In the genomic region with DNA sequence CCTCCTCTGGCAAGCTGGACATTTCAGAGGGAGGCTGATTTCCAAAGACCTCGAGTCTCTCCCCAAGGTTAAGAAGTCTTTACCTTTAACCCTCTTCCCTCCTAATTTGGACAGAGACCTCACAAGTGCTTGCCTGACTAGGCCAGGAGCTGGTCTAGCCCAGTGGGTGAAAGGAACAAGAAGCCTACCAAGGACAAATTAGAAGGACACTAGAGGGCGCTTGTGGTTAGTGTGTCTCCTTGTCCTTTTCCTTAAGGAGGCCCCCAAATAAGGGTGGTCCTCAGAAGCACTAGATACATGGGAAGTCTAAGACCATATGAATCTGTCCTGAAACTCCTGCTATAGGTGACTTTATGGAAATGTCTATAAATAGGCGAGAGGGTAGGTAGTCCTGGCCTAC, we compare ENCODE assay signal across 9 mouse cellular contexts. TPM values are rescaled to one million over a fixed set of nuclear protein-coding genes. Genes with fewer than 3 reads are reported as not detected.
DNase-seq lines count a peak whose midpoint lies in the region; ATAC-seq lines count a peak whose summit lies in the region.
"Had no signal": no experiment of that assay in that cellular context is flagged by ENCODE, and none has a peak within 500 bp of the region (broad histone marks: within the 10 kb centered on the region; RNA-seq: fewer than 3 reads in every experiment).

No protein-coding gene starts in this region.

- DNase-seq in B cell, adult 2 months: peak; percentile 21 to 26
- DNase-seq in MN1 (ENCODE audit: low spot score): peak; percentile 79
- DNase-seq in heart, postnatal 4 days: peak; percentile 42
- DNase-seq in retina, postnatal 1 day: peak; percentile 77
- no peak for DNase-seq in gastrocnemius, postnatal 25 days
- DNase-seq in midbrain, embryonic 10.5 days (ENCODE audit: low spot score): no peak

- no peaks in the 10 kb centered on the region for H3K4me1 ChIP-seq in intestine, embryonic 16.5 days (ENCODE audit: control insufficient read depth, insufficient read depth, low read length)
- H3K4me1 ChIP-seq in intestine, embryonic 15.5 days (replicated peaks): peaks cover 3% of the 10 kb centered on the region
- H3K4me1 ChIP-seq in midbrain, embryonic 10.5 days: peaks cover 4% of the 10 kb centered on the region

- peaks cover 17% of the 10 kb centered on the region for H3K36me3 ChIP-seq in intestine, embryonic 16.5 days (ENCODE audit: control insufficient read depth, insufficient read depth, low read length)
- H3K36me3 ChIP-seq in intestine, embryonic 15.5 days: peaks cover 50% of the 10 kb centered on the region
- H3K36me3 ChIP-seq in midbrain, embryonic 10.5 days: peaks cover 86% of the 10 kb centered on the region

- no peak overlapping the region for H3K27ac ChIP-seq in intestine, embryonic 16.5 days (ENCODE audit: low read length)
- no peak overlapping the region for H3K27ac ChIP-seq in intestine, embryonic 15.5 days
- no peak overlapping the region for H3K27ac ChIP-seq in midbrain, embryonic 10.5 days (replicated peaks)
- H3K27ac ChIP-seq: embryonic facial prominence, embryonic 15.5 days had no signal

- ATAC-seq in intestine, embryonic 16.5 days: 0 out of 2 replicates have a peak, but pooled peaks have one; percentile 21
- ATAC-seq in intestine, embryonic 15.5 days: no peak

- H3K27me3 ChIP-seq in intestine, embryonic 16.5 days (replicated peaks; ENCODE audit: control insufficient read depth, insufficient read depth, low read length): no peaks in the 10 kb centered on the region
- no peaks in the 10 kb centered on the region for H3K27me3 ChIP-seq in intestine, embryonic 15.5 days (replicated peaks)
- H3K27me3 ChIP-seq in midbrain, embryonic 10.5 days (ENCODE audit: low read depth, poor library complexity, severe bottlenecking): no peaks in the 10 kb centered on the region
- H3K27me3 ChIP-seq: embryonic facial prominence, embryonic 15.5 days had no signal

- H3K9me3 ChIP-seq in intestine, embryonic 16.5 days (ENCODE audit: control insufficient read depth, low read length): no peaks in the 10 kb centered on the region
- H3K9me3 ChIP-seq in intestine, embryonic 15.5 days: no peaks in the 10 kb centered on the region
- H3K9me3 ChIP-seq in midbrain, embryonic 10.5 days (replicated peaks): no peaks in the 10 kb centered on the region
- H3K9me3 ChIP-seq: embryonic facial prominence, embryonic 15.5 days had no signal

- WGBS in intestine, embryonic 16.5 days: 49% methylated on average over 3 of the region's 3 CpGs
- 55% methylated on average over 3 of the region's 3 CpGs for WGBS in intestine, embryonic 15.5 days
- WGBS in midbrain, embryonic 10.5 days: 54% methylated on average over 3 of the region's 3 CpGs

- no peak overlapping the region for H3K4me3 ChIP-seq in intestine, embryonic 16.5 days (ENCODE audit: low read length)
- H3K4me3 ChIP-seq in intestine, embryonic 15.5 days (replicated peaks): no peak overlapping the region
- no peak overlapping the region for H3K4me3 ChIP-seq in midbrain, embryonic 10.5 days
- H3K4me3 ChIP-seq: embryonic facial prominence, embryonic 15.5 days had no signal

- H3K4me2 ChIP-seq in intestine, embryonic 16.5 days (ENCODE audit: low read depth, low read length): no peak overlapping the region
- no peak overlapping the region for H3K4me2 ChIP-seq in intestine, embryonic 15.5 days (replicated peaks)
- H3K4me2 ChIP-seq: embryonic facial prominence, embryonic 15.5 days had no signal

- H3K9ac ChIP-seq in intestine, embryonic 16.5 days (ENCODE audit: low read depth, low read length): no peak overlapping the region
- no peak overlapping the region for H3K9ac ChIP-seq in intestine, embryonic 15.5 days
- H3K9ac ChIP-seq: embryonic facial prominence, embryonic 15.5 days had no signal

RNA-seq across cellular contexts. Expression of gene Coq10a, which starts 6.2 kb away (rescaled TPM):
- 2.5 and 3.3 TPM in 2 replicates for polyA plus RNA-seq in intestine, embryonic 16.5 days (2015; fragmentation: Nextera tagmentation; extraction: Ambion mirVana)
- polyA plus RNA-seq in intestine, embryonic 15.5 days (2015; fragmentation: Nextera tagmentation; extraction: Ambion mirVana): 13.7 TPM in 2 replicates
- total RNA-seq in heart, postnatal 4 days (2021): 10 to 100 TPM; 82.0 to 85.7 TPM
- total RNA-seq in gastrocnemius, postnatal 25 days (2021): 100 to 1,000 TPM; 443 to 454 TPM
- polyA plus RNA-seq in midbrain, embryonic 10.5 days (2016; fragmentation: Nextera tagmentation; extraction: Ambion mirVana): 13.2 and 18.8 TPM in 2 replicates

RNA-seq across cellular contexts. Expression of gene Ankrd52, which starts 14.3 kb away (rescaled TPM):
- polyA plus RNA-seq in intestine, embryonic 16.5 days (2015; fragmentation: Nextera tagmentation; extraction: Ambion mirVana): 6.7 and 7.2 TPM in 2 replicates
- 10.0 and 11.5 TPM in 2 replicates for polyA plus RNA-seq in intestine, embryonic 15.5 days (2015; fragmentation: Nextera tagmentation; extraction: Ambion mirVana)
- 10 to 100 TPM; 44.4 to 44.9 TPM for total RNA-seq in heart, postnatal 4 days (2021)
- total RNA-seq in gastrocnemius, postnatal 25 days (2021): 10 to 100 TPM; 61.5 to 70.1 TPM
- 9.0 and 9.2 TPM in 2 replicates for polyA plus RNA-seq in midbrain, embryonic 10.5 days (2016; fragmentation: Nextera tagmentation; extraction: Ambion mirVana)

RNA-seq across cellular contexts. Expression of gene Cs, which starts 25.0 kb away (rescaled TPM):
- polyA plus RNA-seq in intestine, embryonic 16.5 days (2015; fragmentation: Nextera tagmentation; extraction: Ambion mirVana): 334 and 347 TPM in 2 replicates
- 269 and 282 TPM in 2 replicates for polyA plus RNA-seq in intestine, embryonic 15.5 days (2015; fragmentation: Nextera tagmentation; extraction: Ambion mirVana)
- 100 to 1,000 TPM; 819 to 825 TPM for total RNA-seq in heart, postnatal 4 days (2021)
- total RNA-seq in gastrocnemius, postnatal 25 days (2021): 100 to 1,000 TPM; 589 to 611 TPM
- polyA plus RNA-seq in midbrain, embryonic 10.5 days (2016; fragmentation: Nextera tagmentation; extraction: Ambion mirVana): 237 and 248 TPM in 2 replicates

RNA-seq across cellular contexts. Expression of gene Slc39a5, which starts 38.5 kb away (rescaled TPM):
- polyA plus RNA-seq in intestine, embryonic 16.5 days (2015; fragmentation: Nextera tagmentation; extraction: Ambion mirVana): 207 and 242 TPM in 2 replicates
- 114 and 141 TPM in 2 replicates for polyA plus RNA-seq in intestine, embryonic 15.5 days (2015; fragmentation: Nextera tagmentation; extraction: Ambion mirVana)
- total RNA-seq in heart, postnatal 4 days (2021): not detected
- total RNA-seq in gastrocnemius, postnatal 25 days (2021): not detected
- polyA plus RNA-seq in midbrain, embryonic 10.5 days (2016; fragmentation: Nextera tagmentation; extraction: Ambion mirVana): 0.06 and 0.19 TPM in 2 replicates

RNA-seq across cellular contexts. Expression of gene Cnpy2, which starts 40.3 kb away (rescaled TPM):
- 295 and 297 TPM in 2 replicates for polyA plus RNA-seq in intestine, embryonic 16.5 days (2015; fragmentation: Nextera tagmentation; extraction: Ambion mirVana)
- polyA plus RNA-seq in intestine, embryonic 15.5 days (2015; fragmentation: Nextera tagmentation; extraction: Ambion mirVana): 303 and 328 TPM in 2 replicates
- 100 to 1,000 TPM in 1 of 2 experiments, 10 to 100 TPM in 1; 92.1 to 100 TPM for total RNA-seq in heart, postnatal 4 days (2021)
- 10 to 100 TPM; 45.5 to 47.9 TPM for total RNA-seq in gastrocnemius, postnatal 25 days (2021)
- polyA plus RNA-seq in midbrain, embryonic 10.5 days (2016; fragmentation: Nextera tagmentation; extraction: Ambion mirVana): 245 and 259 TPM in 2 replicates

Comparison
In these comparisons a context has a peak if more than half of its experiments do, and no peak if none do; other contexts are left out.
1. DNase-seq: peak in B cell, adult 2 months (2 of 2), MN1 (single experiment), heart, postnatal 4 days (single experiment) and retina, postnatal 1 day (single experiment); none in gastrocnemius, postnatal 25 days (single experiment) and midbrain, embryonic 10.5 days (single experiment).